Mouse (Mus musculus): ENCODE results near the gene Mgst3.

The Mgst3 gene

DNA sequence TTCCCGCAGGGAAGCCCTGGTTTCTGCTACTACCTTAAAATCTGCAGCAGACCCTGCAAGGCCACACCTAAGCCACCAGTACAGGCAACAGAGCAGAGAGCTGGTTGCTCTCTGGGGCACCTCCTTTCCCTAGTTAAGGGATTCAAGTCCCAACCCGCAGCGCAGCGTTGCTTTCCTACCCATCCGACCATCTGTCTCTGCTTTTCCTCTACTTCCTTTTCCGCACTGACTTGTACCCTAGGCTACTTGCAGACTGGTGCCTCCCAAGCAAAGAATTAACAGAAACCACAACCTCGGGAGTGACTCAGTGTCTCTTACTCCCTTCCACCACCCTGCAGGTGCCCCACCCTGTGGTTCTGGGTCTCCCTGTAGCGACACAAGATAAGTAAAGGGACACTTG, 954 bp downstream of the Mgst3 start:
- TF ChIP-seq GATA4 (IDR thresholded peaks at IDR 0.05; ENCODE audit: insufficient replicate concordance, low read length): no peak

DNA sequence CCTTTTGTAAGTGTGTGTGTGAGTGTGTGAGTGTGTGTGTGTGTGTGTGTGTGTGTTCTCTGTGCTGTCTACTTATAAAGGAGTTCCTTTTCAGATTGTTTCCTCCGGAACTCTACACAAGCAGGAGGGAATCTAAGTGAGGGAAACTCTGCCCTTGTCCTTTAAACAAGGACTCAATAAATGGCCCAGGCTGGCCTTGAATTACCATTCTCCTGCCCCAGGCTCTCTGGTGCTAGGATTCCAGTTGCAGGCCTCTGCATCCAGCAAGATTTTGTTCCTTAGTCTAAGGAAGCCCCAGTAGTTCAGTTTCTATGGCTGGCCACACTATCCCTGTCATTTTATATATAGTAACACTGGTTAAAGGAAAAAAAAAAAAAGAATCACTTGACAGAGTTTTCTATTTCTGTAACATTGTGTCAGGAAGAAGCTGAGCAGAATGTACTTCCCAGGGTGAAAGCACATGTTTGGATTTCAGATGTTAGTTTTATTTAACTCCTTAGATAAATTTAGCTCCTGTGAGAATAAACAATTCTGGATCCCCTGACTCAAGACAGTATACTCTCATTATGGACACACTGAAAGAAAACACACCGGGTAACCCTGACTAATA, 1.5 kb downstream of the Mgst3 start:
- TF ChIP-seq GATA4 (IDR thresholded peaks at IDR 0.05; ENCODE audit: insufficient replicate concordance, low read length): no peak

DNA sequence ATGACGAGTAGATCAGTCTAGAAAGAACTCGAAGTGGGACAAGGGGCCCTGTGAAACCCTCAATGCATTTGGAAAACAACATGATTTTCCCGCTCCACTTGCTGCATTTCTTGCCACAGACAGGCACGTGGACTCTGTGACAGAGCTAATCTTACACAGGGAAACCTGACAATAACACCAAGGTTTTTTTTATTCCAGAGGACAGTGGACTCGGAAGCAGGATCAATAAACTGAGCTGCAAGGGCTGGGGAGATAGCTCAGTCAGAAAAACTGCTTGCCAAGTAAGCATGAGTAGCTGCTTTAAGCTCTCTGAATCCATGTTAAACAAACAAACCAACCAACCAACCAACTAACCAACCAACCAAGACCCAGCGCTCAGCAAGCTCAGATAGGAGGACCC, 2.4 kb downstream of the Mgst3 start:
- no peak for TF ChIP-seq GATA4 (IDR thresholded peaks at IDR 0.05; ENCODE audit: insufficient replicate concordance, low read length)

DNA sequence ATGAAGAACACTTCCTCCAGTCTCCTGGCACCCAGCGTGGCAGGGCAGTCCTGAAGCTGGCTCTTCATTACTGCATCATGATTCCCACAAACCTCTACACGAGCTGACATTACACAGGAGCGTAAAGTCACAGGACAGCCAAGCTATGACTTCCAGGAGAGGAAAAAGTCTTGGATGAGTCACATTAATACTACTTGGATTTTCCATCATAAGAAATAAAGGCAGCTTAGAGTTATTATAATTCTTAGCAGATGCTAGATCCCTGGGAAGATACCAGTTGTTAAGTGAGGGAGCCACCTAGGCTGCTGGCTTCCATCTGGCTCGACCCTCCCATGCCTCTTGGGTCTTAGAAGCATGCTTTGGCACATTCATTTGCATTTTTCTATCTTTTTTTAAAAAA, 3.3 kb downstream of the Mgst3 start:
- TF ChIP-seq GATA4 (IDR thresholded peaks at IDR 0.05; ENCODE audit: insufficient replicate concordance, low read length): no peak

DNA sequence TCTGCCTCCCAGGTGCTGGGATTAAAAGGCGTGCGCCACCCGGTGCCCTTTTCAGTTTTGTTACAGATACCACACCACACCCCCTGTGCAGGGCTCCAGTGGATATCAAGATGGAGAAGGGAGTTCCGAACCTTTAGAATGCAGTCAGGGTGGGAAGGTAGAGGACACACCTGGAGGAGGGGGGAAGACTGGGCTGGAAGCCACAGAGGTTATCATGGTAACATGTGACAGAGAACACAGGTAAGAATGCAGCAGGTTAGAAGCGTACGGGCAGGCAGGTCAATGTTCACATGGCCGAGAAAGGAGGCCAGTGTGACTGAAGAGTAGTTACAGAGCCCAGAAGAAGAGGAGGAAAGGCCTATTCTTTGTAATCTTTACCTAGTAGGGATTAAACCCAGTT, 4.1 kb downstream of the Mgst3 start:
- no peak for TF ChIP-seq GATA4 (IDR thresholded peaks at IDR 0.05; ENCODE audit: insufficient replicate concordance, low read length)

DNA sequence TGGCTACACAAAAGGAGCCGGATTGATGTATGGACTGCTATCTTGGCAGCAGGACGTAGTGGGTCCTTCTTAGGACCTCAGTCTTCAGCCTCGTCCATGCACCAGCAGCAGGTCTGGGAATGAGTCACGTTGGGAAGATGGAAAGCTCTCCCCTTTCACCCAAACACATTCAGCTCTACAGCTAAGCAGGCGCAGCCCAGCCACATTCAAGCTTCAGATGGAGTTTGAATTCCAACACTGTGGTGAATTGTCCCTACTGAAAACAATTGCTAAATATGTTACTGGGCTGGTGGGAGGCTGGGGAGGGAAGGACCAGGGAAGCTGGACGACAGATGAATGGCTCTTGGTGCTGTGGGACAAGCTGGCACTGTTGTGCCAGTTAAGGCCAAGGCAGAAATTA, 5.1 kb downstream of the Mgst3 start:
- TF ChIP-seq GATA4 (IDR thresholded peaks at IDR 0.05; ENCODE audit: insufficient replicate concordance, low read length): no peak

DNA sequence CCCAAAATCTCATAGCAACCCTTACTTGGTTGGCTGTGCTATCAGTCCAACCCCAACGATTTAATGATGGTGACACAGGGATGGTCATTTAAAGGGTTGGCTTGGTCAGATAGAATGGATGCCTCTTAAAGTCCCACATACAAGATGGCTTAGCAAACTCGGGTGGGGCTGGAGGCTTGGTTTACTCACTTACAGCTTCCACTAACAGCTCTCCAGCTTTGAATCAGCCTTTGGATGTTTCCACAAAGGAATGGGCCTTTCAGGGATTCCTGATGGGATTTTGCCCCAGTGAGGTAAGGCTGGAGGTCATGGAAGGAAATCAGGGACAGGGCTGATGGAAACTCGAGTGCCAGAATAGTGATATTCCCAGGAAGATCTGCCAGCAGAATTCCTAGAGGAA, 5.8 kb downstream of the Mgst3 start:
- no peak for TF ChIP-seq GATA4 (IDR thresholded peaks at IDR 0.05; ENCODE audit: insufficient replicate concordance, low read length)

DNA sequence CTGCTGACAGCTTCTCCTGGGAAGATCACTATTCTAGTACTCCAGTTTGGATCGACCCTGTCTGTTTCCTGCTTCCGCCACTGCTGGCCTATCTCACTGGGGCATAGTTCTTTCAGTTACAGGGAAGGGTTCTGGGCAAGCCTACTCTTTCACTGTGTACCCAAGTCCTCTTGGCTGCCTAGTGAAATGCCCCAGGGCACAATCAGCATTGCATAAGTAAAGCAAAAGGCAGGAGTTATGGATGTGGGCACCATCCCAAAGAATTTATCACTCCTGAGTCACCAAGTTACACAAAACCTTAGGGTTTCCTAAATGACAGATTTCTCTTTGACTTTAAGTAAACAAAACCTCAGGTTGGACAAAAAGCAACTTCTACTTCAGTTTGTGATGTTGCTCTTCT, 6.3 kb downstream of the Mgst3 start:
- TF ChIP-seq GATA4 (IDR thresholded peaks at IDR 0.05; ENCODE audit: insufficient replicate concordance, low read length): peak; percentile 67; the same call in 1 of the 2 replicates

DNA sequence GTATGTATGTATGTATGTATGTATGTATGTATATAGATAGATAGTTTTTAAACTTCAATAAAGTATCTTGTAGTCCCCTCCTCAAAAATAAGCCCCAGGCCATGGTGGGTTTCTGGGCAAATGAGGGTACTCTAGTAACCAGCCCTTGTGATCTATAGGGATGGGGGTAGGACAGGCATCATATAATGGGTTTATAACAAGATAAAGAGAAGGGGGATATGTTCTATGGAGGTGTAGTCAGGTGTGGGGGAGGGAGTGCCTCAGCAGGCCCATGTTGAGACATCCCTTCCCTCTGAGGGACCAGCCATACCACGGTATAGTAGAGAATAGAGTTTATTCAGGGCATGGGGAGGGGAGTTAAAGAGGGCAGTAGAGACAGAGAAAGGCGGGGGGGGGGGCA, 7.2 kb downstream of the Mgst3 start:
- TF ChIP-seq GATA4 (IDR thresholded peaks at IDR 0.05; ENCODE audit: insufficient replicate concordance, low read length): no peak

DNA sequence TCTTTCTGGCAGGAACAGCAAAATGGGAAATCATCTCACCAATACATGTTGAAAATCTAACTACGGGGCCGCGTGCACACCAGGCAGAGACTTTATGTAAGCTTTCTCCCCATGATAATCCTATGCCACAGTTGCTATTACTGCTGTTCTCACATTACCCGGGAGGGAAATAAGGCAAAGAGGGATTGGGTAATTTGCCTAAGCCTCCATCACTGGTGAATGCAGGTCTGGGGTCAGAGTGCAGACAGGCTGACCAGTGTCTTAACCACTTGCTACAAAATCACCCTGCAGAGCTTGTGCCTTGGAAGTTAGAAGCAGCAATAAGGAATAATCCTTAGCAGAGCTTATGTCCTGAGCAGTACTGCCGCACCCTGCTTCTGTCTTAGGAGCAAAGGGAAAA, 8.0 kb downstream of the Mgst3 start:
- no peak for TF ChIP-seq GATA4 (IDR thresholded peaks at IDR 0.05; ENCODE audit: insufficient replicate concordance, low read length)

DNA sequence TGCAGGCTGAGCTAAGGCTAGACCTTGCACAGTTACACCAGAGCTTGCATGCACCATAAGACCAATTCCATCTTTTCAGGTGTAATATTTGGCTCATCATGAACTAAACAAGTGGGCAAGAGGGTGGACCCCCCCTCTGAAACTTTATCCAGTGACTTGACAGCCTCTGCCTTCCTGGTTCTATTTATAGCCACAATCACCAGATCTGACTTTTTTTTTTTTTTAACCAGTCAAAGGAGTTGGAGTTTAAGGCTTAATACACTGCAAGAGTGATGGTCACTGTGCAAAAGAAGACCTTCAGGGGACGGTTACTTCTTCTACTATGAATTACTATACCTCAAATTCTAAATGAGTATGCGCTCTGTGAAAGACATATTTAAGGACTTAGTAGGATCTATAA, 8.4 kb downstream of the Mgst3 start:
- no peak for TF ChIP-seq GATA4 (IDR thresholded peaks at IDR 0.05; ENCODE audit: insufficient replicate concordance, low read length)

DNA sequence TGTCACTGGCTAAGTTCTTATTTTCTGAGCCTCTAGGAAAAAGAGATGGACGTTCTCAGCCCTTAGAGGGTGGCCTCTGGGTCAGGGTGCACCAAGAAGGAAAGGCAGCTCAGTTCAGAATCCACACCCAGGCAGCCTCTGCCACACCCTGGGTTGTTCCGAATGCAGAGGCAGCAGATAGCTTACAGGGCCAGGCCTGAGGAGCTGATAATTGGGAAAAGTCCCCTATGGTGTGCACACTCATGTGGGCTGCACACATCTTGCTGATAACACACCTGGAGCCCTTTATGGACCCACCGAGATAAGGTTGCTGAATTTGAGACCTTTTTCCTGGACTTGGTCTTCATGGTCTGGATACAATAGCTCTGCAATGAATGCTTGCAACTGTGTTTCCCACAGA, 9.5 kb downstream of the Mgst3 start:
- no peak for TF ChIP-seq GATA4 (IDR thresholded peaks at IDR 0.05; ENCODE audit: insufficient replicate concordance, low read length)

DNA sequence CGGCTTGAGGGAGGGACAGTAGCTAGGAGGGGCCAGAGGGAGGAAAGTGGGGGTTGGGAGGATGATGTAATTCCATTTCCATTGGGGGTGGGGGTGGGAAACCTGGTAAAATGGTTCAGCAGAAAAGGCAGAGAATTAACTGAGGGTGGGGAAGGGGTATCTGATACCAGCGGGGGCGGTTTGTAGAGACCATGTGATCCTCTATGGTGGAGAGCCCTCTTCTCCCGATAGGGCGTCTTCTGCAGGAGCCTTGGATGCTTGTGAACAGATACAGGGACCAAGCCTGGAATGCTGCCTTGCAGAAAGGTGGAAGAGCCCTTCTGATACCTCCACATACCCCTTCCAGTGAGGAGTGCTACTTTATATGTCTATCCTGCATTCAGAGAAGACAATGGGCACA, 10.5 kb downstream of the Mgst3 start:
- no peak for TF ChIP-seq GATA4 (IDR thresholded peaks at IDR 0.05; ENCODE audit: insufficient replicate concordance, low read length)

DNA sequence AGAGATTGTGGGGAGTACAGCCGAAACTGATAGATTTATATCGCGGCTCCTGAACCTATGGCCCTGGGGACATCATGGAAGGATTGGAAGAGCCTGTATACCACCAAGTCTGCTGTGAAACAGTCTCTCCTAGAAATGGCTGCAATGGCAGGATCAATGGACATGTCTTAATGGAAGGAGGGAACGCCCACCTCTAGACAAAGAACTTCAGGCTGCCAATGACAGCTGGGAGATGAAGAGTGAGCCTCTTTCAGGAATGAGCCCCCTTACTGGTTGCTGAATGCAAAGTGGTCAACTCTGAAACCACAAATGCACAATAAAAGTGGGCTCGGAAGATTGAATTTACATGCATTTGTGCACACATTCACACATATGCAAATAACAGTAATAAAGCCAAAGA, 10.9 kb downstream of the Mgst3 start:
- no peak for TF ChIP-seq GATA4 (IDR thresholded peaks at IDR 0.05; ENCODE audit: insufficient replicate concordance, low read length)

DNA sequence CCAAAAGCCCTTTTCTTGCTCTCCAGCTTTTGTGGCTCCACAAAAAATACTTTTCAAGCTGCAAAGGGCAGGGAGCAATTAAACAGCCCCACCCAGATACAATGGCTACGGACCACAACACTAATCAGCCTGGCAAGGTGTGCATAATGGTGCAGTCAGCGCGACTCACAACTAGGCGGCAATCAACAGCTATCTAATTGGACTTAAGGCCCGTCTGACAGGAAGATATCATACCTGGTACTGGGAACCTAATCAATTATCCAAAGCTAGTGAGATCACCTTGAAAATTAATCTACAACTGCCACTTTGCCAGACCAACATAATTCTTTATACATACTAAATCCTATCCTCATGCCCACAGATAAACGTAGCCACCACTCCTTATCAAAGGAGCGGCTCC, 11.3 kb downstream of the Mgst3 start:
- TF ChIP-seq GATA4 (IDR thresholded peaks at IDR 0.05; ENCODE audit: insufficient replicate concordance, low read length): no peak

DNA sequence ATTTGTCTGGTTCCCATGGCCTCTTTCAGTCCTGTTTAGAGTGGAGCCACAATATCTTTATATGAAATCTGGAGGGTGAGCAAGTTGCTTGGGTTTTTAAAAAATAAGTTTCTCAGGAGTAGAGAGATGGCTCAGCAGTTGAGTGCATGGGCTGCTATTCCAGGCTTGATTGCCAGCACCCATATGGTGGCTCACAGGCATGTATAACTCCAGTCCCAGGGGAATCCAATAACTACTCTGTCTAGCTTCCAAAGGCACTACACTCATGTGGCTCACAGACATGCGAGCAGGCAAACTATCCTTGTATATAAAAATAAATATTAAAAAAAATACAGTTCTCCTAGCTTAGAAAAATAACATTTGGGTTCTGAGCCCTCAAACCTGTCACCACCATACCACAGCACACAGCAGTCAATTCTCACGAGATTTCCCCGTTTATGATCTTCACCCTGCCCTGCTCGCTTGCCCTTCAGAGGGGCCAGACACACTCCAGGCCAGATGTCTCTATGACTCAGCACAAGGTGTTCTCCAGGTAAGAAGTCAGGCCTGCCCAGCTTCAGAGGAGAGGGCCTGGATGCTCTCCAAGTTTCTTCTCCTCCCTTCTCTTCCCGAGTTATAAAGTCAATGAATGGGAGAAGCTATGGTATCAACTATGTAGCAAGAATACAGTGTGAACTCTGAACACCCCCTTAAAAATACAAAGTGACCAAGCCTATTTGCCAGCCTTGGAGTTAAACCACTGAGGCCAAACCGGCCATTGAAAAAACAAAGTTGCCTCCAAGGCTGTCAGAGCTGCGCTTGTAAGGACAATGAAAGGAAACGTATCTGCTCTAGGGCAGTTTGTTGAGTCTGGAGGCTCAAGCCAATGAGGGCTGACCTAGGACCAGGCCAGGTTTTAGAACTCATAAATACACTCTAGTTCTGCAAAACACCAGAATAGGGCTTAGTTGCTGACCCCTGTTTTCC, 12.3 kb downstream of the Mgst3 start:
- no peak for TF ChIP-seq GATA4 (IDR thresholded peaks at IDR 0.05; ENCODE audit: insufficient replicate concordance, low read length)

All from liver, adult (tissue).